Mouse (Mus musculus) lung, postnatal 0 days (tissue): Measurements from ENCODE around the gene Pllp.

Experiments
- CTCF ChIP-seq: IDR thresholded peaks from 2 replicates; pipeline ENCODE4 v1.5.1; 2016; ENCODE audit warnings: antibody characterized with exemption, mild to moderate bottlenecking
- EP300 ChIP-seq: IDR thresholded peaks from 2 replicates; pipeline ENCODE4 v1.6.1; 2016; ENCODE audit warnings: antibody characterized with exemption, mild to moderate bottlenecking, control low read depth

- TF ChIP-seq CTCF (peak; percentile 21), EP300 (no peak)
These were observed 54.1 kb downstream of the Pllp start for GRCm38 (mm10) chr8:94641938-94642337.
